Mouse (Mus musculus): ENCODE measurements around the gene Timm13. TPM values are rescaled to one million over a fixed set of nuclear protein-coding genes. Genes with fewer than 3 reads are reported as not detected.
A peak's percentile ranks its signal among the peaks of the same experiment; 100 is the strongest.

The Timm13 gene
- polyA plus RNA-seq, 1 experiment from 2014 or later: 305 TPM

- no peaks in the 10 kb centered on the region for H3K27me3 ChIP-seq
- no peak overlapping the region for H3K4me2 ChIP-seq (replicated peaks)
- H3K36me3 ChIP-seq: peaks cover 57% of the 10 kb centered on the region
- H3K4me1 ChIP-seq: peaks cover 26% of the 10 kb centered on the region
- H3K9me3 ChIP-seq (replicated peaks): no peaks in the 10 kb centered on the region
- no peak overlapping the region for H3K27ac ChIP-seq
- H3K9ac ChIP-seq: no peak overlapping the region
- ATAC-seq (ENCODE audit: low FRiP score): no peak
- WGBS: 84% methylated on average over 7 of the region's 8 CpGs
- H3K4me3 ChIP-seq: no peak overlapping the region
Observed at GRCm38 (mm10) chr10:80913364-80914011, 12.7 kb upstream of the Timm13 start.

- Histone ChIP-seq H3K36me3 (peaks cover 73% of the 10 kb centered on the region), H3K4me2 (replicated peaks) (no peak overlapping the region), H3K9me3 (replicated peaks) (no peaks in the 10 kb centered on the region), H3K9ac (no peak overlapping the region), H3K27ac (no peak overlapping the region), H3K4me1 (peaks cover 16% of the 10 kb centered on the region), H3K4me3 (no peak overlapping the region), H3K27me3 (no peaks in the 10 kb centered on the region)
- no peak for ATAC-seq (ENCODE audit: low FRiP score)
Observed at GRCm38 (mm10) chr10:80911891-80912290, 11.1 kb upstream of the Timm13 start.

DNA sequence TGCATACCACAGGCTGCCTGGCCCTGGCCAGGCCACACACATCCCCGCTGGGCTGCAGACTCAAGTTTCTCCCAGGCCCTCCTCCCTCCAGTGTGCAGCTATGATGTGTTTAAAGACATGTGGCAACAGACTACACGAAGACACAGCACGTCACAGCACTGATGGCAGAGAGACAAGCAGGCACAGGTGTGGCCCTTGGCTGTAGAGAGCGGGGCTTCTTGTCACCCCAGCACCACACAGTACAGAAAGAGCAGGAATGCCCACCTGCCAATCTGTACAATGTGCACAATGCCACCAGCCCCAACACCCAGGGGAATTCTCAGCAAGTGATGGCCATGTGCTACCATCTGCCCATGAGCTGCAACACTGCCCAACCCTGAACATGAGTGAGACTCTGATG, 10.6 kb upstream of the Timm13 start:
- Histone ChIP-seq H3K4me1 (peaks cover 11% of the 10 kb centered on the region), H3K36me3 (peaks cover 76% of the 10 kb centered on the region), H3K9ac (no peak overlapping the region), H3K4me2 (replicated peaks) (no peak overlapping the region), H3K27ac (no peak overlapping the region), H3K9me3 (replicated peaks) (no peaks in the 10 kb centered on the region), H3K4me3 (no peak overlapping the region), H3K27me3 (no peaks in the 10 kb centered on the region)
- ATAC-seq (ENCODE audit: low FRiP score): no peak
- 94% methylated on average over 4 of the region's 4 CpGs for WGBS

DNA sequence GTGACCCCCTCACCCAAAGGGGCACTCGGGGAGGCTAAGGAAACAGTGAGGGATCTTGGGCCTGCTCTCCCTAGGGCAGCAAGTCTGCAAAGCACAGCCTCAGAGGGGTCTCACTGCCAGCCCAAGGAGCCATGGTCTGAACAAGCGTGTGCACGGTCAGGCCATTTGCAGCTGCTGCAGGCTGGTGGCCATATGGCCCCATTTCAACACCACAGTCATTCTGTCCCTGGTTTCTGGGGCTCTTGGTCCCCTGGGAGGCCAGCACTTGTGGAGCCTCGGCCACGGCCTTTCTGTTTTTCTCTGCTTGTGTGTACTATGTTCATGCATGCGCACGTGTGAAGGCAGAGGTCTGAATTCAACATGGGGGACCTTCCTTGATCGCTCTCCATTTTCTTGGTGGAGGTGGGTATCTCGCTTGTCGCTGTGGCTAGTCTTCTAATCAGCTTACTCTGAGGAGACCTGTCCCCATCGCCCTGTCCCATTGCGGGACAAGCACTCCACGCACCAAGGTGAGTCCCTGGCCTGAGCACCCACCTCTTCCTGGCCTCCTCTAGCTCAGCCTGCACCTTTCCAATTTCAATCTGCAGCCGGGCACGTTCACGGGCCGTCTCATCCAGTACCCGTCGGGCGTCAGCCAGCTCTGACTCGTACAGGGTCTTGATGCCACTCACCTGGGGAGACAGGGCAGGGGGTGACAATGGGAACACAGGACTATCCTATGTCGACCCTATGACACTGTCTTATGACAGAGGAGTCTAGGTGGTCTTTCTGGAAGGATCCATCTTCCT, 8.8 kb upstream of the Timm13 start:
- no peaks in the 10 kb centered on the region for H3K27me3 ChIP-seq

GRCm38 (mm10) chr10:80904709-80905108, 3.9 kb upstream of the Timm13 start:
- Histone ChIP-seq H3K9ac (no peak overlapping the region), H3K9me3 (replicated peaks) (no peaks in the 10 kb centered on the region), H3K27ac (no peak overlapping the region), H3K4me2 (replicated peaks) (no peak overlapping the region), H3K4me3 (no peak overlapping the region; the same call in 1 of the 2 replicates), H3K36me3 (peaks cover 76% of the 10 kb centered on the region), H3K4me1 (peaks cover 3% of the 10 kb centered on the region), H3K27me3 (no peaks in the 10 kb centered on the region)
- ATAC-seq (ENCODE audit: low FRiP score): no peak
- WGBS: 92% methylated on average over 11 of the region's 11 CpGs

More for the DNA sequence above, 8.8 kb upstream of the Timm13 start:
- H3K9ac ChIP-seq: no peak overlapping the region
- no peak overlapping the region for H3K4me2 ChIP-seq (replicated peaks)
- no peak for ATAC-seq (ENCODE audit: low FRiP score)
- H3K4me3 ChIP-seq: no peak overlapping the region
- WGBS: 94% methylated on average over 22 of the region's 22 CpGs
- H3K4me1 ChIP-seq: no peaks in the 10 kb centered on the region
- peaks cover 81% of the 10 kb centered on the region for H3K36me3 ChIP-seq
- no peak overlapping the region for H3K27ac ChIP-seq
- H3K9me3 ChIP-seq (replicated peaks): no peaks in the 10 kb centered on the region

- Histone ChIP-seq H3K27me3 (no peaks in the 10 kb centered on the region), H3K4me3 (no peak overlapping the region; the same call in 1 of the 2 replicates), H3K9me3 (replicated peaks) (no peaks in the 10 kb centered on the region), H3K27ac (no peak overlapping the region), H3K4me1 (peaks cover 8% of the 10 kb centered on the region), H3K4me2 (replicated peaks) (no peak overlapping the region), H3K9ac (no peak overlapping the region), H3K36me3 (peaks cover 76% of the 10 kb centered on the region)
- WGBS: 88% methylated on average over 28 of the region's 28 CpGs
- ATAC-seq (ENCODE audit: low FRiP score): no peak
Observed at GRCm38 (mm10) chr10:80904004-80904693, 3.4 kb upstream of the Timm13 start.

- no peak overlapping the region for H3K4me2 ChIP-seq (replicated peaks)
- H3K9ac ChIP-seq: no peak overlapping the region
- peaks cover 16% of the 10 kb centered on the region for H3K4me1 ChIP-seq
- peaks cover 75% of the 10 kb centered on the region for H3K36me3 ChIP-seq
- no peak for ATAC-seq (ENCODE audit: low FRiP score)
- H3K4me3 ChIP-seq: no peak overlapping the region
- no peak overlapping the region for H3K27ac ChIP-seq
- WGBS: 91% methylated on average over 10 of the region's 10 CpGs
- no peaks in the 10 kb centered on the region for H3K9me3 ChIP-seq (replicated peaks)
- H3K27me3 ChIP-seq: no peaks in the 10 kb centered on the region
Observed at GRCm38 (mm10) chr10:80903282-80903681, 2.5 kb upstream of the Timm13 start.

DNA sequence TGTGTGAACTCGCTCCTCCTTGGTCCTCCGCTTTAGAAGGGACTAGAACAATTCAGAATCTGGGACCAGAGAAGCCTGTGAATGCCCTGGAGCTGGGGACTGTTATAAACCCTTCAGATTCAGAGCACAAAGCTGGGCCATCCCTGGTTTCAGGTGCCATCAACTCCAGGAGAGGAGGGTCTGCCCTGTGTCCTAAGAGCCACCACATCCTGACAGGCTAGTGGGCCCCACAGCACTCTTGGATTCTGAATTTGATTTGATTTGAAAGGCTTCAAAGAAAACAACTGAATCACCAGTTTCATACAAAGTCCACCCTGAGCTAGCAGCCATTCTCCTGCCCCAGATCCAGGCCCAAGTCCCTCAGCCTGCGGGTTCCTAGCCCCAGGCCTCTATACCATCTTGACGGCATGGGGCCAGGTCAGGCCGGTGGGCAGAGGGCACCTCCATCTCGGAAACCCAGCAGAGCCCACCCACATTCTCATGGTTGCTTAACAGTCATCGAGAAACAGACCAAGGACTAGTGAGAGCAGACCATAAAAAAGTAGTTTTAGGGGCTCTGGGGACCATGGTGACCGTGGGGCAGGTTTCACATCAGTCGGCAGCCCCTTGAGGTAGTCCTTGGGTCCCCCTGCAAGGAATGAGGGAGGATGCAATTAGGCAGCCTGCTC, 1.6 kb upstream of the Timm13 start:
- WGBS: 95% methylated on average over 9 of the region's 9 CpGs
- peaks cover 20% of the 10 kb centered on the region for H3K4me1 ChIP-seq

GRCm38 (mm10) chr10:80901409-80902272, 872 bp upstream of the Timm13 start:
- no peak; the same call in 1 of the 2 replicates for ATAC-seq (ENCODE audit: low FRiP score)
- Histone ChIP-seq H3K9me3 (replicated peaks) (no peaks in the 10 kb centered on the region), H3K36me3 (peaks cover 68% of the 10 kb centered on the region), H3K4me2 (replicated peaks) (peak overlapping the region; percentile 28), H3K27ac (peak overlapping the region; percentile 69), H3K4me3 (no peak overlapping the region), H3K4me1 (peaks cover 20% of the 10 kb centered on the region), H3K27me3 (no peaks in the 10 kb centered on the region), H3K9ac (peak overlapping the region; percentile 15; the same call in 1 of the 2 replicates)
- WGBS: 91% methylated on average over 19 of the region's 19 CpGs

More for the DNA sequence above, 1.6 kb upstream of the Timm13 start:
- no peaks in the 10 kb centered on the region for H3K27me3 ChIP-seq
- no peak overlapping the region for H3K27ac ChIP-seq
- H3K4me3 ChIP-seq: no peak overlapping the region
- no peaks in the 10 kb centered on the region for H3K9me3 ChIP-seq (replicated peaks)
- H3K4me2 ChIP-seq (replicated peaks): no peak overlapping the region
- no peak overlapping the region for H3K9ac ChIP-seq
- no peak for ATAC-seq (ENCODE audit: low FRiP score)
- peaks cover 73% of the 10 kb centered on the region for H3K36me3 ChIP-seq

GRCm38 (mm10) chr10:80899591-80900317, 1.0 kb downstream of the Timm13 start:
- Histone ChIP-seq H3K9me3 (replicated peaks) (no peaks in the 10 kb centered on the region), H3K36me3 (peaks cover 50% of the 10 kb centered on the region), H3K4me2 (replicated peaks) (peak overlapping the region; percentile 94), H3K4me3 (peak overlapping the region; percentile 67), H3K4me1 (peaks cover 20% of the 10 kb centered on the region), H3K27me3 (no peaks in the 10 kb centered on the region), H3K9ac (peak overlapping the region; percentile 73), H3K27ac (peak overlapping the region; percentile 83)
- ATAC-seq (ENCODE audit: low FRiP score): no peak; the same call in 1 of the 2 replicates
- WGBS: 16% methylated on average over 25 of the region's 25 CpGs

- Histone ChIP-seq H3K4me3 (peak overlapping the region; percentile 67; the same call in 1 of the 2 replicates), H3K4me2 (replicated peaks) (peak overlapping the region; percentile 94; the same call in 1 of the 2 replicates), H3K27me3 (no peaks in the 10 kb centered on the region), H3K36me3 (peaks cover 44% of the 10 kb centered on the region), H3K4me1 (peaks cover 20% of the 10 kb centered on the region), H3K9me3 (replicated peaks) (no peaks in the 10 kb centered on the region), H3K27ac (no peak overlapping the region), H3K9ac (peak overlapping the region; percentile 73; the same call in 1 of the 2 replicates)
- 92% methylated on average over 8 of the region's 8 CpGs for WGBS
- ATAC-seq (ENCODE audit: low FRiP score): no peak
Observed at GRCm38 (mm10) chr10:80899074-80899473, 1.7 kb downstream of the Timm13 start.
